Mouse (Mus musculus) forebrain, embryonic 10.5 days (tissue): ENCODE measurements at regions not wholly inside any gene's neighbourhood (a gene's known extent, or its start where the extent isn't known, plus 50 kb on each side); places are given as distances from the start of the nearest gene placed in this dataset.

Experiments used
- DNase-seq: peaks from one replicate; pipeline ENCODE4 v3.0.0-alpha.2; 2017; ENCODE audit warnings: low spot score; ENCODE audit errors: extremely low spot score
- H3K27ac ChIP-seq: fragments of 300-500 bp; sonication (generic); 2 replicates; pipeline ENCODE4 v1.5.1; 2016; ENCODE audit warnings: mild to moderate bottlenecking
- H3K27me3 ChIP-seq: fragments of 300-500 bp; sonication (generic); 2 replicates; pipeline ENCODE4 v1.6.1; 2016; ENCODE audit warnings: mild to moderate bottlenecking; ENCODE audit not compliant: poor library complexity, severe bottlenecking
- H3K36me3 ChIP-seq: fragments of 300-500 bp; sonication (generic); replicated peaks from 2 replicates; pipeline ENCODE4 v1.6.1; 2016; ENCODE audit warnings: mild to moderate bottlenecking, moderate library complexity
- H3K4me1 ChIP-seq: fragments of 300-500 bp; sonication (generic); 2 replicates; pipeline ENCODE4 v1.6.1; 2016
- H3K4me3 ChIP-seq: fragments of 300-500 bp; sonication (generic); 2 replicates; pipeline ENCODE4 v1.5.1; 2016; ENCODE audit warnings: mild to moderate bottlenecking, moderate library complexity
- H3K9me3 ChIP-seq: fragments of 300-500 bp; sonication (generic); 2 replicates; pipeline ENCODE4 v1.6.1; 2016; ENCODE audit warnings: mild to moderate bottlenecking, moderate library complexity
- WGBS: fragments of 180-500 bp; shearing (Covaris S2); methylation state at CpG from one replicate; pipeline ENCODE4 v1.1.7; 2016; 5-methylcytosine and 5-hydroxymethylcytosine counted together

DNA sequence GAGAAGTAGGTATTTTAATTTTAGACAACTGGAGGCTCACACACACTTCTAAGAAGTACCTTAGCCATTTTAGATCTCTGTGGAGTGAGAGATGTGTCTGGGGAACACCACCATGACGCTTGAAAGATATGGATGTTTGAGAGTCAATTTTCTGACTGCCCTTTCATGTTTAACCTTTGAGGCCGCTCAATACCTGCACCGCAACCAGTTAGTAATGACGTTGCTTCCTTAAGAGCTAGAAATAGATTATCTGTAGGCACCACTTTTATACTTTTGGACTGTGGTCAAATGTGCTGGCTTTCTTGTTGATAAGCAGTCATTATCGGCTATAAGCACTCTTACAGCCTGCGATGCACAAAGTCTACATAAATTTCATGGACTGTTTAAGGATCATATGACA lies 78.3 kb upstream of the Bmp2k start:
- Histone ChIP-seq H3K36me3 (no peaks in the 10 kb centered on the region), H3K4me1 (peaks cover 24% of the 10 kb centered on the region), H3K4me3 (no peak overlapping the region), H3K27ac (no peak overlapping the region), H3K27me3 (0 out of 2 replicates have a peak, but pooled peaks cover 8% of the 10 kb centered on the region), H3K9me3 (no peaks in the 10 kb centered on the region)
- DNase-seq, result no peak
- 91% methylated on average over 6 of the region's 6 CpGs for WGBS

DNA sequence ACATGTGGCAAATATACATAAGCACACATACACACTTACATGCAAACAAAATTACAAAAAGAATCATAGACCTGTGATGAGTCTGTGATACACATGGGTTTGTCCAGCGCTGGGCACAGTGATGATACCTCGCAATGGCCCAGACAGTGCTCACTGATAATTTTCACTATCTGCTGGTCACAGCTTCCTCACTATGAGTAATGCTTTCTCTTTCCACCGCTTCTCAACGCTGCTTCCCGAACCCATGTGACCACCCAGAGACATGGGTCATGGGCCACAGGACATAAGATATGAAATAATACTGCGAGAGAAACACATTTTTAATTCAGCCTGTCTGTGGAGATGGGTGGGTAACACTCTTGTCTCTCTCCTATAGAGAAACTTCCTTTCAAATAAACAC lies 76.5 kb upstream of the Bmp2k start:
- no peak for DNase-seq
- no peaks in the 10 kb centered on the region for H3K9me3 ChIP-seq
- peaks cover 26% of the 10 kb centered on the region for H3K4me1 ChIP-seq
- H3K4me3 ChIP-seq, result no peak overlapping the region
- 89% methylated on average over 6 of the region's 6 CpGs for WGBS
- no peaks in the 10 kb centered on the region for H3K36me3 ChIP-seq
- H3K27me3 ChIP-seq, result 0 out of 2 replicates have a peak, but pooled peaks cover 8% of the 10 kb centered on the region
- peak overlapping the region; percentile 56 for H3K27ac ChIP-seq

DNA sequence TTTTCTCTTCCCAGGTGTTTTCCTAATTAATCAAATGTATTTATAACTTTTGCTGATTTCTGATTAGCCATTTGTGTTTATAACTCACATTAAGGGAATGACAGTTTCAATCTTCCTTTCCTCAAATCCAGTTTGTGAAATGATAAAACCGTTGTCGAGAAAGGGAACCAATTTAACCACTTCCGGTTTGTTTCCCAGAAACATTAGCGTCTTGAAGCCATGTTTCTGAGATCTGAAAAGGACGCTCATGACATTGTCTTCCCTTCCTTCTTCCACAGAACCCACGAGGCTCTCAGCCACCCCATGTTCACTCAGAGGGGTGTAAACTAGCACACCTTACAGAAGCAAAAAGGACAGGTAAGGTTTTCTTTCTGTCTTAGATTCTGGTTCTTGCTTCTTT lies 76.0 kb upstream of the Bmp2k start:
- H3K27ac ChIP-seq, result peak overlapping the region; percentile 56
- H3K27me3 ChIP-seq, result 0 out of 2 replicates have a peak, but pooled peaks cover 8% of the 10 kb centered on the region
- no peak for DNase-seq
- H3K4me3 ChIP-seq, result no peak overlapping the region
- 82% methylated on average over 6 of the region's 6 CpGs for WGBS
- no peaks in the 10 kb centered on the region for H3K36me3 ChIP-seq
- H3K4me1 ChIP-seq, result peaks cover 27% of the 10 kb centered on the region
- no peaks in the 10 kb centered on the region for H3K9me3 ChIP-seq

DNA sequence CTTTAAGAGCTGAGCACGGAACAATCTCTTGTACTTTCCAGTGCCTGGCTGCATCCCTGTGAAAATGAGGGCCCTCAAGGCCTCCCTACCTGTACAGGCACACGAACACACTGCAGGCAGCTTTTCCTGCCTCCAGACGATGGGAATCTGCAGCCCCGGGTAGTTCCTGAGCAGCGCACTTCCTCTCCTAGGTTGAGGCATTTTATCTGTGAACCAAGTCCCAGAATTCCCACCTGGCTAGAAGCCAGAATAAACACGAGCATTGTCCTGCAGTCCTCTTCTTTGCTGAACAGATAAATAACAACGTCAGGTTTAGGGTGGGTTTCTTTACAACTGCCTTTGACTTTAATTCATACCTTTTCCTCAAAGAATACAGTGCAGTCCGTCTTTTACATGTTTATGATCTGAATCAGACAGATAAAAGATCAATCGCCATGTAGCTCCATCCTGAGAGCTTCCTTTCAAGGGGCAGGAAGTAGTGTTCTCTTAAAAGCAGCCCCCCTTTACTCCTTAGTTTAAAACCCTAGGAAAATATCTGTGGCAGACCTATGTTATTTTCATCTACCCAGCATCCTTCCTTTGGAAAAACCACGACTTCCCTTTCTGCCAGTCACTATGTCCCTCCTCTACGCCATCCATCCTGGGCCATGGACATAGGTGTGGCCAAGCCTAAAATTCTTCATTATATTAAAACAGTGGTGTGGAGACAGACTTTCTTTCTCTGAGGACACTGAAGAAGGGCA lies 75.3 kb upstream of the Bmp2k start:
- 78% methylated on average over 11 of the region's 11 CpGs for WGBS
- Histone ChIP-seq H3K36me3 (no peaks in the 10 kb centered on the region), H3K27ac (peak overlapping the region; percentile 57), H3K4me3 (no peak overlapping the region), H3K27me3 (0 out of 2 replicates have a peak, but pooled peaks cover 8% of the 10 kb centered on the region), H3K4me1 (peaks cover 24% of the 10 kb centered on the region), H3K9me3 (no peaks in the 10 kb centered on the region)
- no peak for DNase-seq

DNA sequence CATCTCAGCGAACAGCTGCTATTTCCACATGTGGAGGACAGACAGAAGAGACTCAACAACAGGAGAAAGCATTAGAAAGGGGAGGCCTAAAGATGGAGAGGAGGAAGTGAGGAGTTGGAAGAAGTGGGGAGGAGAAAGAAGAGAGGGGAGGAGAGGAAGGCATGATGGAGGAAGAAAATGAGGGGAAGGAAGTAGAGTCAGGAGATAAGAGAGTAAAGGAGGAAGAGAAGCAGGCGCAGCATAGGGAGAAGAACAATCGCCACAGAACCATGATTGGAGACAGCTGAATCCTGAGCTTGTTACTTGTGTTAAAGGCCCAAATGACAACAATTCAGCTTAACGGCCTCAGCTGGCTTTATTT lies 74.8 kb upstream of the Bmp2k start:
- no peak overlapping the region for H3K4me3 ChIP-seq
- no peak for DNase-seq
- peaks cover 22% of the 10 kb centered on the region for H3K4me1 ChIP-seq
- 50% methylated on average over 4 of the region's 4 CpGs for WGBS
- peak overlapping the region; percentile 57 for H3K27ac ChIP-seq
- H3K27me3 ChIP-seq, result 0 out of 2 replicates have a peak, but pooled peaks cover 8% of the 10 kb centered on the region
- H3K36me3 ChIP-seq, result no peaks in the 10 kb centered on the region
- H3K9me3 ChIP-seq, result no peaks in the 10 kb centered on the region

DNA sequence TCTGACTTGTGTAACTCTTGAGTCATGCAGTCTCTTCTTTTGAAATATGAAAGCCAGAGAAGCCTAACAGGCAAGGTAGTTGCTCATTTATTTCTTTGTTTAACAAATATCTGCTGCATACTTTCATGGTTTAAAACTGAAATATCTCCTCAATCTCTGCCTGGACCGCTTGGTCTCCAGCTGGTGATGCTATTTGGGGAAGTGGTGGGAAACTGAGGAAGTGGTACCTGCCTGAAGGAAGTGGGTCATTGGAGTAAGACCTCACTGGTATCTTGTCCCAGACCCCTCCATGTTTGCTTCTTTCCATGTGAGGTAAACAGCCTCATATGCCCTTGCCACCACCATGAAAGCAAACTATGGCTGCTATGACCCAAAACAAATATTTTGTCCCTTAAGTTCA lies 74.0 kb upstream of the Bmp2k start:
- Histone ChIP-seq H3K9me3 (no peaks in the 10 kb centered on the region), H3K36me3 (no peaks in the 10 kb centered on the region), H3K27me3 (0 out of 2 replicates have a peak, but pooled peaks cover 8% of the 10 kb centered on the region), H3K4me3 (no peak overlapping the region), H3K4me1 (peaks cover 18% of the 10 kb centered on the region), H3K27ac (peak overlapping the region; percentile 57; the same call in 1 of the 2 replicates)
- no peak for DNase-seq
- 98% methylated on average over 1 of the region's 1 CpGs for WGBS

DNA sequence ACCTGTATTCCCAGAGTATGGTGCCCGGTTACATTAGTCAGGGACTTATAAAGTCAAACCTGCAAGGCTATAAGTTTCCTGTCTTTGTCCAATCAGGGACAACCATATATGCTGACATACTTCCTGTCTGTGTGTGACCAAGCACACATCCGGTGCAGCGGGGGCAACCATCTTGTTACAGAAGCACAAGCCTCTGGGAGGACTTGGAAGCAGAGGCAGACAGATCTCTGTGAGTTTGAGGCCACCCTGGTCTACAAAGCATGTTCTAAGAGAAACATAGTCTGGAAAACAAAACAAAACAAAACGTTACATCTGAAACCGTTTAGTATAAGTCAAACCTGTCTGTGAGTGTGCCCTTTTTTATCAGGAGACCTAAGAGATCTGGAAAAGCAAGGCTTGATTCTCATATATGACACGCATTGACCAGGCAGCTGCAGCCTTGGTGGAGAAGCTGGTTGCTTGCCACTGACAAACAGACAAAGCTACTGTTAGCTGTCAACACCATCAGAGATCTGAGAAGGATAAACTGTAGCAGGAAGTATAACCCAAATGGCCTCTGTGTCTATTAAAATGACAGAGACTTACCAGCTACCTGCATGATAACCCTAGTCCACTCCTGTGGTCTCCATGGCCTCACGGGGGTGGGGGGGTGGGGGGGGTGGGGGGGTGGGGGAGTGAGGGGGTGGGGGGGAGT lies 72.6 kb upstream of the Bmp2k start:
- Histone ChIP-seq H3K4me1 (peaks cover 18% of the 10 kb centered on the region), H3K36me3 (no peaks in the 10 kb centered on the region), H3K9me3 (no peaks in the 10 kb centered on the region), H3K4me3 (no peak overlapping the region), H3K27me3 (0 out of 2 replicates have a peak, but pooled peaks cover 8% of the 10 kb centered on the region), H3K27ac (no peak overlapping the region)
- WGBS, result 90% methylated on average over 7 of the region's 7 CpGs
- DNase-seq, result no peak

DNA sequence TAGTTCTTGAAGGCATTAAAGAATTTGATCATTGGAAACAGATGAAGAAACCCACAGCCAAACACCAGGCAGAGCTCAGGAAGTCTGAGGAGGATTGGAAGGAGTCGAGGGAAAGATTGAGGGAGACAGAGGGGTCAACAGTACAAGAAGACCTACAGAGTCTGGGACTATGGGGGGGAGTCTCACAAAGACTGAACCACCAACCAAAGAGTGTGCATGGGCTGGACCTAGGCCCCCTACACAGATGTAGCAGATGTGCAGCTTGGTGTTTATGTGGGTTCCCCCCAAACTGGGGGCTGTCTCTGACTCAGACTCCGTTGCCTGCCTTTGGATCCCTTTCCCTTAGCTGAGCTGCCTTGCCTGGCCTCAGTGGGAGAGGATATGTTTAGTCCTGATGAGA lies 71.5 kb upstream of the Bmp2k start:
- Histone ChIP-seq H3K27me3 (0 out of 2 replicates have a peak, but pooled peaks cover 8% of the 10 kb centered on the region), H3K4me3 (no peak overlapping the region), H3K4me1 (peaks cover 18% of the 10 kb centered on the region), H3K9me3 (no peaks in the 10 kb centered on the region), H3K27ac (no peak overlapping the region), H3K36me3 (no peaks in the 10 kb centered on the region)
- DNase-seq, result no peak
- 72% methylated on average over 2 of the region's 2 CpGs for WGBS

DNA sequence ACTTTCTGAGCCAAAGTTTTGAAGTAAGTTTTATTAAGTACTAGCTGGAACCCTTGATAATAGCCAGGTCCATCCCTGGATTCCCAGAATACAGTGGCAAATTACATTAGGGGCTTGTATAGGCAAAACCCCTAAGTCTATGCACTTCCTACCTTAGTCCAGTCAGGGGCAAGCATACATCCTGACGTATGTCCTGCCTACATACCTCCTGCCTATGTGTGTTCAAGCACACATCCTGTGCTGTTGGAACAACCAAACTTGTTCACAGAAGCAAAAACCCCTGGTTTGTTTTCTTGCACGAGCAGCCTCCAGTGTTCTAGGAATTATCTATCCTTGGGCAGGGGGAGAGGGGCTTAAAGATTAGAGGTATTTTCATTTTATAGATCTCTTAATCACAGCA lies 66.4 kb upstream of the Bmp2k start:
- H3K36me3 ChIP-seq, result no peaks in the 10 kb centered on the region
- H3K9me3 ChIP-seq, result no peaks in the 10 kb centered on the region
- no peaks in the 10 kb centered on the region for H3K27me3 ChIP-seq
- H3K27ac ChIP-seq, result no peak overlapping the region
- WGBS, result 64% methylated on average over 2 of the region's 2 CpGs
- H3K4me1 ChIP-seq, result peaks cover 1% of the 10 kb centered on the region; the same call in 1 of the 2 replicates
- no peak for DNase-seq
- no peak overlapping the region for H3K4me3 ChIP-seq

DNA sequence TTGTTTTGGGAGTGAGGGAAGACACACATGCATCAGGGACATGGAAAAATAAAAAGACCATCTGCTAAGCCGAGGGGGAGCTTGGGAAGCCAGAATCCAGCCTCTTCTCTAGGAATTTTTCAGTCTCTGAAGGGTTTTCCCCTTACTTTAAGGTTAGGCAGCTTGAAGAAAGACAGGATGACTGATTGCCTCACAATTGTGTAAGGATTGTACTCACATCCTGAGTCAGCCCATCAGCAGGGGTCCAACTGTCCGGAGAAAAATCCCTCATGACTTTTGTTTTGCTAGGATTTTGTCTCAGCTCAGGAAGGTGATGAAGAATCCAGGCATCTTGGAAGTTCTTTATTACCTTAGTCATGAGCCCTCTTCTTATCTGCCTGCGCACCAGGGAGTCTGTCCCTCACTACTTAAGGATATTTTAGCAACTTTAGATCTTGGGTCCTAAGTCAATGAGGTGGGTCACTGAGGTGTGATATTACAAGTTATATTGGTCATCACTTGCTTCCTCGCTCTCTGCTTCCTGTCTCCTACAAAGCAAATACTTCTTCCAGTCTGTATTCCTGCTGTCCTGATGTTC lies 65.8 kb upstream of the Bmp2k start:
- 70% methylated on average over 4 of the region's 4 CpGs for WGBS
- H3K9me3 ChIP-seq, result no peaks in the 10 kb centered on the region
- H3K36me3 ChIP-seq, result no peaks in the 10 kb centered on the region
- no peaks in the 10 kb centered on the region for H3K27me3 ChIP-seq
- H3K4me1 ChIP-seq, result no peaks in the 10 kb centered on the region
- DNase-seq, result no peak
- no peak overlapping the region for H3K4me3 ChIP-seq
- H3K27ac ChIP-seq, result no peak overlapping the region

DNA sequence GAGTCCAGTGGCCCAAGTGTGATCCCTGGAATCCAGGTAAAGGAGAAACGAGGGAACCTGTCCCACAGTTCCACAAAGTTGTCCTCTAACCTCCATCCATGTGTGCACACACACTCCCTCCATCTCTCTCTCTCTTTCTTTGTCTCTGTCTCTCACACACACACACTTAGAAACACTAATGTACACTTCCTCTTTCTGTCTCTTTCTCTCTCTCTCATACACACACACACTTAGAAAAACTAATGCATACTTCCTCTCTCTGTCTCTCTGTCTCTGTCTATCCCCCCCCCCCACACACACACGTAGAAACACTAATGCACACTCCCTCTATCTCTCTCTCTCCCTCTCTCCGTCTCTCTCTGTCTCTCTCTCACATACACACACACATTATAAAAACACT lies 61.2 kb upstream of the Bmp2k start:
- 85% methylated on average over 3 of the region's 3 CpGs for WGBS
- H3K9me3 ChIP-seq, result no peaks in the 10 kb centered on the region
- no peak for DNase-seq
- H3K27me3 ChIP-seq, result no peaks in the 10 kb centered on the region
- H3K27ac ChIP-seq, result no peak overlapping the region
- peaks cover 11% of the 10 kb centered on the region for H3K4me1 ChIP-seq
- no peak overlapping the region for H3K4me3 ChIP-seq
- H3K36me3 ChIP-seq, result no peaks in the 10 kb centered on the region

DNA sequence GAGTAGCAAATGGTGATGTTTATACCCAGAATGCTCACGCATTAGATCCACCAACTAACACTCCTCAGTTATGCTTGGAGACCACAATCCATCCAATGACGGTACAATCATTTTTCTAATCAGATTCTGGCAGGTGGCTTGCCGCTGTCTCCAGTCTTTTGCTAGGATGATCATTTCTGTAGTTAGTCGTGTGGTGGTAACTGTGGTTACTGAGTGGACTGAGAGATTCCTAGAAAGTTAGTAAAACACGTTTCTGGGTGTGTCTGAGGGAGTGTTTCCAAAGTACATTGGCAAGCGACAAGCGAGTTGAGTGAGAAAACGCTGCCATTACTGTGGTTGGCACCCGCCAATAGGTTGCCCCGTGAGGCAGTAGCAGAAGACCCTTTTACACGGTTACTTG lies 58.8 kb upstream of the Bmp2k start:
- H3K9me3 ChIP-seq, result no peaks in the 10 kb centered on the region
- no peaks in the 10 kb centered on the region for H3K36me3 ChIP-seq
- H3K4me1 ChIP-seq, result peaks cover 11% of the 10 kb centered on the region
- WGBS, result 88% methylated on average over 11 of the region's 11 CpGs
- DNase-seq, result no peak
- H3K27me3 ChIP-seq, result no peaks in the 10 kb centered on the region
- H3K27ac ChIP-seq, result no peak overlapping the region
- H3K4me3 ChIP-seq, result no peak overlapping the region

DNA sequence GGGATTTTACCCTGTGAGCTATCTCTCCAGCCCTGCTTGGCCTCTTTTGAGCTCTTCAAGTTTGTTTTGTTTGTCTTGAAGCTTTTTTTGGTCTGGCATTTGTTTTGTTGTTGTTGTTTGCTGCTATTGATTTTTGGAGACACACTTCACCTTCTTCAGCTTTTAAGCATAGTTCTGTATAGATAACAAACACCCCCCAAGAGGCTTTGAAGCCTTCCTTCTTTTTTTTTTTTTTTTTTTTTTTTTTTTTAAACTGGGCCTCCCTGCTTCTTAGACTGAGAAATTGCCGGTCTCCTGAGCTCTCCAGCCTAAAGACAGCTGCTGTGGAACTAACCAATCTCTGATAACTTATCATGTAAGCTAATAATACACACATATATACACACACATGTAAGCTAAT lies 58.2 kb upstream of the Bmp2k start:
- 69% methylated on average over 1 of the region's 1 CpGs for WGBS
- DNase-seq, result no peak
- Histone ChIP-seq H3K27ac (no peak overlapping the region), H3K4me1 (peaks cover 11% of the 10 kb centered on the region), H3K9me3 (no peaks in the 10 kb centered on the region), H3K36me3 (no peaks in the 10 kb centered on the region), H3K4me3 (no peak overlapping the region), H3K27me3 (no peaks in the 10 kb centered on the region)
